Mouse (Mus musculus): Measurements from ENCODE around the gene Cdc42bpa. TPM values are rescaled to one million over a fixed set of nuclear protein-coding genes. Genes with fewer than 3 reads are reported as not detected.
"Not testable (repeated sequence)": the region's sequence is repeated elsewhere in the genome, so short reads cannot be mapped to it uniquely, and the experiment has no call there.

Gene Cdc42bpa
- polyA plus RNA-seq, 1 experiment from 2014 or later = 20.4 TPM

DNA sequence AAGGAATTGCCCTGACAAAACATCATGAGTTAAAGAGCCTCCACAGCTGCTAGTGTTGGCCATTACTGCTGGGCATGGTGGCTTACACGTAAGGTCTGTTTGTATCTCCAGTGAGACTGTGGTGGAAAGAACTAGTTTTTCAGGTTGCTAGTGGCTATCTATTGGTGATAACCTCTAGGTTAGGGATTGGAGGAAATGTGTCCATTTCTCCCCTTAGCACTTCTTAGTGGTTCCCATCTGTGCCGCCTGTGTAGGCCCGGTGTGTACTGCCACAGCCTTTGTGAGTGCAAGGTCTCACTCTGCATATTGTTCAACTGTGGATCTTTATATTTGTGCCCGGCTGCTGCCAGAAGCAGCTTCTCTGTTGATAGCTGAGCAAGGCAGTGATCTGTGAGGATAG lies 53.2 kb downstream of the Cdc42bpa start:
- no peak overlapping the region for H3K4me3 ChIP-seq
- no peak overlapping the region for H3K27ac ChIP-seq
- no peak overlapping the region for H3K4me2 ChIP-seq (replicated peaks)
- 95% methylated on average over 4 of the region's 4 CpGs for WGBS
- no peak overlapping the region for H3K9ac ChIP-seq
- H3K9me3 ChIP-seq = no peaks in the 10 kb centered on the region
- no peaks in the 10 kb centered on the region for H3K4me1 ChIP-seq
- no peak for ATAC-seq (ENCODE audit: low FRiP score, low read depth)
- no peaks in the 10 kb centered on the region for H3K27me3 ChIP-seq
- H3K36me3 ChIP-seq = no peaks in the 10 kb centered on the region; the same call in 1 of the 2 replicates

DNA sequence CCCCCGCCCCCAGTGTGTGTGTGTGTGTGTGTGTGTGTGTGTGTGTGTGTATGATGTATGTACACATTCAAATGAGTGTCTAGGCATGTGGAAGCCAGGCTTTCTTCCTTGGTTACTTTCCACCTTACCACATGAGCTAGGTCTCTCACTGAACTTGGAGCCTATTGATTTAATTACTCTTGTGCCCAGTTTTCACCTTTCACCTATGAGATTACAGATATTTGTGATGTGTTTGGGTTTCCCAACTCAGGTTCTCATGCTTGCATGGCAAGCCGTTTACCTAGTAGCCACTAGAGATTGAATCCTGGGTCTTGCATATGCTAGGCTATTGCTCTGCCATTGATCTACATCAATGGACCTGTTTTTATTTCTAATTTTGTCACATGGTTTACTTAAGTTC lies 57.9 kb downstream of the Cdc42bpa start:
- Histone ChIP-seq H3K4me1 (peaks cover 8% of the 10 kb centered on the region; the same call in 1 of the 2 replicates), H3K4me2 (replicated peaks) (no peak overlapping the region), H3K27me3 (no peaks in the 10 kb centered on the region), H3K9ac (no peak overlapping the region), H3K27ac (no peak overlapping the region), H3K36me3 (no peaks in the 10 kb centered on the region; the same call in 1 of the 2 replicates), H3K4me3 (no peak overlapping the region), H3K9me3 (no peaks in the 10 kb centered on the region)
- WGBS = 87% methylated on average over 2 of the region's 2 CpGs
- ATAC-seq (ENCODE audit: low FRiP score, low read depth) = no peak

DNA sequence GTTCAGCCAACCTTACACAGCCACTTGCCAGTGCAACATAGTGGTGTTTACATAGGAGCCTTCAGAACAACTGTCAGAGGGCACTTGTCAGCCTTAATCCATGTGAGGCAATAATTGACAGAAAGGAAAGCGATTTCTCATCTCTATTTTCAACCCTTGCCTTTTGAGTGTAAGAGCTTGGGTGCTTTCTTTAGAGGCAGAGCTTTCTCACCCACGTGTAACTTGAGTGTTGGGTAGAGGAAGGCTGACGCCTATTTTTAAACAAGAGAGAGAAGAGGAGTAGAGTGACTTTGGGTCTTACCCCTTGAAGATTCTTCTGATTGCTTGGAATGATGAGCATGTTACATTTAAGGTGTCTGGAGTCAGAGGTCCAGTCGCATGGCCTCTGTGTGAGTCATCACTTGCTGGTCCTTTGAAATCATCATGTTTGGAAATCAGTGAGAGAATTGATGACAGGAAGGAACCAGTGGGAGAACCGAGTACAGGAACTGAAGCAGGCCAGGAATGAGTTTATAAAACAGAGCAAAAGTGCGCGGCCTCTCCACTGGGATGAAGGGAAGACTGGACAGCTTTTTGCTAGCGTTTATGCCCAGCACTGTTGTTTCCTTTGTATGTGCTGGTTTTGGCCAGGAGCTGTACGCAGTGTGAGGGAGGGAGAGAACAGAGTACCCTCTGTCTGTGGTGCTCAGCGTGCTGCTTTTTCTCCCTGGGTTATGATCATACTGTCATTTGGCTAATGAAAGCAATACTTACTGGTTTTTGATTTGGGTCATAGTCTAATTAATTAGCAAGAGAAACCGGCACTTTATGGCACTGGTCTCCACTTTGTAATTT lies 61.4 kb downstream of the Cdc42bpa start:
- no peak overlapping the region for H3K27ac ChIP-seq
- no peak for ATAC-seq (ENCODE audit: low FRiP score, low read depth)
- 66% methylated on average over 11 of the region's 11 CpGs for WGBS
- H3K4me2 ChIP-seq (replicated peaks) = no peak overlapping the region
- no peaks in the 10 kb centered on the region for H3K27me3 ChIP-seq
- no peaks in the 10 kb centered on the region; the same call in 1 of the 2 replicates for H3K36me3 ChIP-seq
- H3K9me3 ChIP-seq = no peaks in the 10 kb centered on the region
- H3K9ac ChIP-seq = no peak overlapping the region
- peaks cover 8% of the 10 kb centered on the region; the same call in 1 of the 2 replicates for H3K4me1 ChIP-seq
- no peak overlapping the region for H3K4me3 ChIP-seq

DNA sequence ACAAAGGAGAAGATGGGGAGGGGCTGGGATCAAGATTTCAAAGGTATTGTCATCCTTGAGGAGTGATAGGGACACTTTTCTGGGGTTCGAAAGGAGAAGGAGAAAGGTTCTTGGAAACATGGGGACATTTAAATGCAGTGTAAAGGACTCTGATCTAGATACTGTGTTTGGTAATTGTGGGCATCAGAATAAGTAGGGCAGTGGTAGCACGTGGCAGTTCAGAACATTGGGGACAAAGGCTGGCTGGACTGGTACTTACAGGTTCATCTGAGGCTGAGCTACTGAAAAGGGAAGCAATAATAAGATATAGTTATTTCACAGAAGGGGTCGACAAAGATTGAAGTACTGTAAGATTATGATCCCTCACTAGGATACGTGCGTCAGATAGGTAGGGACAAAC lies 63.2 kb downstream of the Cdc42bpa start:
- H3K36me3 ChIP-seq = no peaks in the 10 kb centered on the region; the same call in 1 of the 2 replicates
- no peak overlapping the region for H3K27ac ChIP-seq
- no peak overlapping the region for H3K4me2 ChIP-seq (replicated peaks)
- ATAC-seq (ENCODE audit: low FRiP score, low read depth) = no peak
- no peak overlapping the region for H3K9ac ChIP-seq
- peaks cover 8% of the 10 kb centered on the region; the same call in 1 of the 2 replicates for H3K4me1 ChIP-seq
- H3K27me3 ChIP-seq = no peaks in the 10 kb centered on the region
- 89% methylated on average over 5 of the region's 5 CpGs for WGBS
- no peak overlapping the region for H3K4me3 ChIP-seq
- H3K9me3 ChIP-seq = no peaks in the 10 kb centered on the region

DNA sequence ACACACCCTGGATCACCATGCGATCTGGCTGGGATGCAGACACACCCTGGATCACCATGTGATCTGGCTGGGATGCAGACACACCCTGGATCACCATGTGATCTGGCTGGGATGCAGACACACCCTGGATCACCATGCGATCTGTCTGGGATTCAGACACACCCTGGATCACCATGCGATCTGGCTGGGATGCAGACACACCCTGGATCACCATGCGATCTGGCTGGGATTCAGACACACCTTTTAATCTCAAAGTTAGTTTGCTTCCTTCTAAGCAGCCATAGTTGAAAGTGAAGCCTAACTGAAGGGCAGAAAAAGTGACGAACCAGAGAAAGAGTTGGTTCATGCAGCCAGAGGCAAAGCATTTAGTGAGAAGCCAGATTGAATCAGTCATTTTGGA lies 69.6 kb downstream of the Cdc42bpa start:
- H3K4me2 ChIP-seq (replicated peaks); H3K9ac ChIP-seq; H3K4me1 ChIP-seq; H3K4me3 ChIP-seq; H3K27me3 ChIP-seq; H3K36me3 ChIP-seq; H3K9me3 ChIP-seq; ATAC-seq (ENCODE audit: low FRiP score, low read depth); H3K27ac ChIP-seq: not testable (repeated sequence)
- 91% methylated on average over 5 of the region's 5 CpGs for WGBS

DNA sequence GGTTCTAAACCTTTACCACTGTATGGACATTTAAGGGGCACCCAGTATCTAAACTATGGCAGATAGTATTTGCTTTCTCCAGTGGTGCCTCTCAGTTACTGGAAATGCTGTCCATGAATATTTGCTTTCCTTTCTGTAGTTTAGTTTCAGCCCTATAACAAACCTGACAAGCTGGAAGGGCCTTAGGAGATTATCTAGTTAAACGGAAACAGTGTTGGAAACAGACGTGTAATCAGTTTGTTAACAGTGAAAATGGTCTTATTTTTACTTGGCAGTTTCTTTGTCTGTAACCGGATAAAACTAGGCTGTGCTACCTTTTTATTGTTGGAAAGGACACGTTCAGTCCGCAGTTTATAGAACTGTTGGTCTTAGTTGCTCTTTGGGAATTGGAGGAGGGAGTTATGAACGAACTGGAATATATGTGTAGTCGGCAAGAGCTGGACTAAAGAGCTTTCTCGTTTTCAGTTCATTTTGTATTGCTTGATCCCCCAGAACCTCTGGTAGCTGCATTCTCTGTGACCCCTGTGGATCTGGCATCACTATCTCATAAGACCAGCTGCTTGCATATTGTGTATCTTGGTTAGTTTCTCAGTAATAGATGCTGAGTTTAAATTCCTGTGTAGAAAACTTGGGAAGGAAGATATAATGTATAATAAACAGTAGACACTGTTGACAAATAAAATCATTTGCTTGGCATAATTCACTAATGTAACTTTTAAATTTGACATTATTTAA lies 70.5 kb downstream of the Cdc42bpa start:
- 70% methylated on average over 8 of the region's 8 CpGs for WGBS
- Histone ChIP-seq H3K4me2 (replicated peaks) (no peak overlapping the region), H3K27me3 (no peaks in the 10 kb centered on the region), H3K9ac (no peak overlapping the region), H3K36me3 (peaks cover 6% of the 10 kb centered on the region), H3K9me3 (no peaks in the 10 kb centered on the region), H3K4me1 (no peaks in the 10 kb centered on the region), H3K27ac (no peak overlapping the region), H3K4me3 (no peak overlapping the region)
- ATAC-seq (ENCODE audit: low FRiP score, low read depth) = no peak

DNA sequence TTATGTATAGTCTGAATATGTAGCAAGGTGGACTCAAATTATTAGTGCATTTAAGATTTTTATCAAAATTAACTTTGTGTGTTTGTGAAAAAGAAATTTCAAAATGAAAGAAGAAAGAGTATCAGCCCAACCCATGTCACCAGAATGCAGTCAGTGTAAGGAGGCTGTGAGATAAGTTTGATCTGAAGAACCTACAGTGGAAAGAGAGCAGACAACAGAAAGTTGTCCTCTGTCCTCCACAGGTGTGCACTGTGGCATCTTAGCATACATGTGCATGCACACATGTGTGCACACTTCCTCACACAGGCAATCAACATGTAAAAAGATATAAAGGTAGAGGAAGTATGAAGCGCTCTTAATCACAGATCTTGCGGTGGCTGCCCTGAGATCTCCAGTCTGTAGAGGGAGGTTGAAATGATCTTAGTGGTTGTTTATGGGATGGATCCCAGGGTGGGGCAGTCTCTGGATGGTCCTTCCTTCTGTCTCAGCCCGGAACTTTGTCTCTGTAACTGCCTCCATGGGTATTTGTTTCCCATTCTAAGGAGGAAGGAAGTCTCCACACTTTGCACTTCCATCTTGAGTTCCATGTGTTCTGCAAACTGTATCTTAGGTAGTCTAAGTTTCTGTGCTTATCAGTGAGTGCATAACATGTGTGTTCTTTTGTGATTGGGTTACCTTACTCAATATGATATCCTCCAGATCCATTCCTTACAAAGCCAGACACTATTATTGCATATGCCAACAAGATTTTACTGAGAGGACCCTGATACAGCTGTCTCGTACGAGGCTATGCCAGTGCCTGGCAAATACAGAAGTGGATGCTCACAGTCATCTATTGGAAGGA lies 71.7 kb downstream of the Cdc42bpa start:
- Histone ChIP-seq H3K4me2 (replicated peaks) (no peak overlapping the region), H3K4me1 (no peaks in the 10 kb centered on the region), H3K9me3 (no peaks in the 10 kb centered on the region), H3K27ac (no peak overlapping the region), H3K36me3 (peaks cover 6% of the 10 kb centered on the region), H3K4me3 (no peak overlapping the region), H3K9ac (no peak overlapping the region), H3K27me3 (no peaks in the 10 kb centered on the region)
- 89% methylated on average over 5 of the region's 5 CpGs for WGBS
- ATAC-seq (ENCODE audit: low FRiP score, low read depth) = no peak

DNA sequence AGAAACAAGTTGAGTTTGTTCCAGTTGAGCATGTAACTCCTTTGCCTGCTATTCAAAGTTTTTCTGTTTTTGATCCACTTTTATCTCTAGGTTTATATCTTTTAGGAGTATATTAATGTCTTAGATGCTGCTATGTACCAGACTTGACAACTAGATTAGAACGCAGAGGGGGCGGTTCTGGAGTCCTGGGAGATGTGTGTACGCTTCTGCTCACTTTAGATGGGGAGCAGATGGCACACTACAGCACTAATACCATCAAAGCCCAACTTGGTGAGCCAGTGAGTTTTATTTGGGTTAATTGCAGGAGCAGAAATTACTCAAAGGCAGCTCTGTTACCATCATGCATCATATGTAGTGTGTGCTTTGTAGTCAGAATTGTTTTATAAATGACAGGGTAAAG lies 77.2 kb downstream of the Cdc42bpa start:
- Histone ChIP-seq H3K4me1 (no peaks in the 10 kb centered on the region), H3K9me3 (no peaks in the 10 kb centered on the region), H3K27me3 (no peaks in the 10 kb centered on the region), H3K27ac (no peak overlapping the region), H3K4me3 (no peak overlapping the region), H3K9ac (no peak overlapping the region), H3K36me3 (peaks cover 9% of the 10 kb centered on the region), H3K4me2 (replicated peaks) (no peak overlapping the region)
- ATAC-seq (ENCODE audit: low FRiP score, low read depth) = no peak
- 77% methylated on average over 3 of the region's 3 CpGs for WGBS

DNA sequence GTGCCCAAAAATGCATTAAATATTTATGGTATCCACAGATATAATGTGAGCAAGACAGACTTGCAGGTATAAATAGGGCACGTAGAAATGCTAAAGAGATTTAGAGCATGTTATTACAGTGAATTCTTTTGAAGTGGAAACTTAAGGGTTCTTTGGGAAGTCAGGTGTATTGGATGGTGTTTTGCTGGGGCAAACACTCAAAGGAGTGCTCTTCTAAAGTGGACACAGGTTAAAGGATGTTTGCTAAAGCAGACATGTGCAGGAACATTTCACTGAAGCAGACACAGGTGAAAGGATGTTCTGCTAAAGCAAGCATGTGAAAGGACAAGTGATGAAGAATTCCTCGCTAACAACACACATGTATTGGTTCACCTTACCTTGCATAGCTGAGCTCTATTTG lies 83.9 kb downstream of the Cdc42bpa start:
- Histone ChIP-seq H3K4me1 (no peaks in the 10 kb centered on the region), H3K27ac (no peak overlapping the region), H3K4me3 (no peak overlapping the region), H3K27me3 (no peaks in the 10 kb centered on the region), H3K9ac (no peak overlapping the region), H3K4me2 (replicated peaks) (no peak overlapping the region), H3K36me3 (peaks cover 35% of the 10 kb centered on the region), H3K9me3 (peaks cover 5% of the 10 kb centered on the region; the same call in 1 of the 2 replicates)
- WGBS = 92% methylated on average over 2 of the region's 2 CpGs
- no peak for ATAC-seq (ENCODE audit: low FRiP score, low read depth)

DNA sequence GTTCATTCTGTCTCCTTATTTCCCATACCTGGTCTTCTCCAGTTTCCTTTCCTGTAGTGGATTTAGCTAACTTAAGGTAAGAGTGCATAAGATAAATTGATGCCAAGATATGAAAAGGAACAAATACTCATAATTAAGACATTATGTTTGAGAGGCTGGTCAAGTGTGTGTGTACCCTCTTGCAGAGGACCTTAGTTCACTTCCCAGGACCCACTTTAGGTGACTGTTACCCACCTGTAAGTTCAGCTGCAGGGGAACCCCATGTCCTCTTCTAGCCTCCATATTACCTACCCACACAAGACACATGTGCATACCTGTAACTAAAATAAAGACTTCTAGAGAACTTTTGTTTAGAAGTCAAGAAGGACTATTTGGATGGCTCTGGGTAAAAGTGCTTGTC lies 84.9 kb downstream of the Cdc42bpa start:
- Histone ChIP-seq H3K36me3 (peaks cover 31% of the 10 kb centered on the region), H3K27ac (no peak overlapping the region), H3K4me2 (replicated peaks) (no peak overlapping the region), H3K9me3 (peaks cover 5% of the 10 kb centered on the region; the same call in 1 of the 2 replicates), H3K4me1 (no peaks in the 10 kb centered on the region), H3K9ac (no peak overlapping the region), H3K4me3 (no peak overlapping the region), H3K27me3 (no peaks in the 10 kb centered on the region)
- ATAC-seq (ENCODE audit: low FRiP score, low read depth) = no peak

DNA sequence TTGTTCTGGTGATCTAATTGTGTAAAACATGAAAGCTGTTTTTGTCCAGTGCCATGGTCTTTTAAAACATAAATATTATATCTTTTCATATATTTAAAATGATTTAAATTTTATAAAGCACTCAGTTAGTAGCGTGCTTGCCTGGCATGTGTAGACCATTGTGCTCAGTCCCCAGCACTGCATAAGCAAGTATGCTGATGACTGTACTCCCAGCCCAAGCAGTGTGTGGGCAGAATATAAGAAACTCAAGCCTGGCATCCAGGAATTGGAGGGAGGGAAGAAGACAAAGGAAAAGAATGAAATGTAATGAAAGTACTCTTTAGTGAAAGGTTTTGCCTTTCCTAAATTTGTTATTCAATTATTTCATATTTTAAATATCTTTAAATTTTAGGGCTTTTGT lies 128.9 kb downstream of the Cdc42bpa start:
- no peaks in the 10 kb centered on the region for H3K9me3 ChIP-seq
- no peak overlapping the region for H3K4me3 ChIP-seq
- no peak overlapping the region for H3K4me2 ChIP-seq (replicated peaks)
- H3K4me1 ChIP-seq = no peaks in the 10 kb centered on the region
- no peak overlapping the region for H3K9ac ChIP-seq
- no peak overlapping the region for H3K27ac ChIP-seq
- peaks cover 3% of the 10 kb centered on the region for H3K36me3 ChIP-seq
- ATAC-seq (ENCODE audit: low FRiP score, low read depth) = no peak
- H3K27me3 ChIP-seq = no peaks in the 10 kb centered on the region
- WGBS = 84% methylated on average over 1 of the region's 1 CpGs

DNA sequence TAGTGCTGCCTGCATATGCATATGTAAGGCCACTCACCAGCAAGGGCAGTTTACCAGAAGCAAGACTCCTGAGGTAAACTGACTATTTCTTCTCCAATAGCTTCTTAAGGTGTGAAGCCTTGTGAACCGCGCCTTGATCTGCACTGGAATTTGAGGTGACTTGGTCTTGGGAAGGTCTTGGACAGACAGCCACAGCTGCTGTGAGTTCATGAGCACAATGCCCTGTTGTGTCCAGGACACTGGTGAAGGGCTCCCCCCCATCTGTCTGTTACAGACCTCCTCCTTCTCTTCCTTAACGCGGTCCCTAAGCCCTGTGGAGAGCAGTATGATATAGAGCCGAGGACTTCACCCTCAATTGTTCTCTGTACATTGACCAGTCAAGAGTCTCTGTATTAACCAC lies 138.2 kb downstream of the Cdc42bpa start:
- ATAC-seq (ENCODE audit: low FRiP score, low read depth) = no peak
- Histone ChIP-seq H3K4me3 (no peak overlapping the region), H3K9ac (no peak overlapping the region), H3K4me2 (replicated peaks) (no peak overlapping the region), H3K27me3 (no peaks in the 10 kb centered on the region), H3K27ac (no peak overlapping the region), H3K9me3 (no peaks in the 10 kb centered on the region), H3K4me1 (no peaks in the 10 kb centered on the region), H3K36me3 (peaks cover 38% of the 10 kb centered on the region)
- 97% methylated on average over 5 of the region's 5 CpGs for WGBS

All from limb, embryonic 13.5 days (tissue).